Mouse (Mus musculus) lung, postnatal 0 days (tissue): ENCODE measurements around the gene B3gnt8.

Source experiments
- CTCF ChIP-seq: IDR thresholded peaks from 2 replicates; pipeline ENCODE4 v1.5.1; 2016; ENCODE audit warnings: antibody characterized with exemption, mild to moderate bottlenecking
- EP300 ChIP-seq: IDR thresholded peaks from 2 replicates; pipeline ENCODE4 v1.6.1; 2016; ENCODE audit warnings: antibody characterized with exemption, mild to moderate bottlenecking, control low read depth

DNA sequence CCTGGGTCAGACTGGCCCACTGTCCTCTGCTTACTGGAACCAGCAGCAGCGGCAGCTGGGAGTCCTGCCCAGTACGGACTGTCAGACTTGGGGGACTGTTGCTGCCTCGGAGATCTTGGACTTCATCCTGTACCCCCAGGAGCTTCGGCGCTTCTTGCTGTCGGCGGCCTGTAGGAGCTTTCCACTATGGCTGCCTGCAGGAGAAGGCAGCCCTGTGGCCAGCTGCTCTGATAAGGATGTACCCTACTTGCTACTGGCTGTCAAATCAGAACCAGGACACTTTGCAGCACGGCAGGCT is 1.8 kb downstream of the B3gnt8 start:
- TF ChIP-seq CTCF (no peak), EP300 (no peak)
